Mouse (Mus musculus) bone marrow macrophage, adult 2 months (primary cell): Measurements from ENCODE around the gene Gm6309. TPM values are rescaled to one million over a fixed set of nuclear protein-coding genes. Genes with fewer than 3 reads are reported as not detected.
"Not testable (repeated sequence)": the region's sequence is repeated elsewhere in the genome, so short reads cannot be mapped to it uniquely, and the experiment has no call there.

Source experiments
- H3K27ac ChIP-seq: 2 replicates; pipeline ENCODE4 v1.5.1; 2012; ENCODE audit warnings: low read depth, low read length; ENCODE audit not compliant: insufficient read depth
- H3K4me1 ChIP-seq: 2 replicates; pipeline ENCODE4 v1.6.1; 2012; ENCODE audit warnings: low read length; ENCODE audit not compliant: control insufficient read depth, insufficient read depth
- H3K4me3 ChIP-seq: 2 replicates; pipeline ENCODE4 v1.5.1; 2012; ENCODE audit warnings: mild to moderate bottlenecking, low read length, moderate library complexity; ENCODE audit not compliant: insufficient read depth
- CTCF ChIP-seq: IDR thresholded peaks from 2 replicates; pipeline ENCODE4 v1.5.1; 2012; ENCODE audit warnings: low read depth, mild to moderate bottlenecking, low read length, moderate library complexity
- POLR2A ChIP-seq: IDR thresholded peaks from 2 replicates; pipeline ENCODE4 v1.6.1; 2012; ENCODE audit warnings: mild to moderate bottlenecking, low read depth, low read length, borderline replicate concordance
- polyA plus RNA-seq: library from polyadenylated mRNA; stranded (reverse); fragments of >200 nt; gene quantifications from 2 replicates; pipeline ENCODE4 v1.2.4, GENCODE M21; 2012; ENCODE audit not compliant: missing spikeins, insufficient read depth, insufficient read length

Gene Gm6309
- not detected in 2 replicates for polyA plus RNA-seq

DNA sequence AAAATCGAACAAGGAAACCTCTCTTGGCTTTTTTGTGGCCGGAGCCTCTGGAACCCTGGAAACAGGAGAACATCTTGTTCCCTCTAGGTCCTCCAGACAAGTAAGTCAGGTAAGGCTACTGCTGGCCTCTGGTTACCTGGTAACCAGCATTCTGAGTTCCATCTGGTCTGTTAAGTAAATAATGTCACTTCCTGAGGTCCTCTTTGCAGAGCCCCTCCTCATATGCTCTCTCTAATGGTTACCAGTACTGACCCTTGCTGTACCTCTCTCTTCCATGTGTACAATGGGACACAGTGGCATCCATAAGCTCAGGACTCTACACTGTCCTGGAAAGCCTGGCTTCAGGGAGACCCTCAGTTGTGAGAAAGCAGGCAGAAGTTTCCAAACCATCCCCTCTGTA is at the start of gene Gm6309:
TSS of gene Gm6309 (minus strand) at position 101 of the 400 bp plus-strand sequence.
- not testable (repeated sequence) for H3K27ac ChIP-seq, H3K4me3 ChIP-seq, H3K4me1 ChIP-seq

DNA sequence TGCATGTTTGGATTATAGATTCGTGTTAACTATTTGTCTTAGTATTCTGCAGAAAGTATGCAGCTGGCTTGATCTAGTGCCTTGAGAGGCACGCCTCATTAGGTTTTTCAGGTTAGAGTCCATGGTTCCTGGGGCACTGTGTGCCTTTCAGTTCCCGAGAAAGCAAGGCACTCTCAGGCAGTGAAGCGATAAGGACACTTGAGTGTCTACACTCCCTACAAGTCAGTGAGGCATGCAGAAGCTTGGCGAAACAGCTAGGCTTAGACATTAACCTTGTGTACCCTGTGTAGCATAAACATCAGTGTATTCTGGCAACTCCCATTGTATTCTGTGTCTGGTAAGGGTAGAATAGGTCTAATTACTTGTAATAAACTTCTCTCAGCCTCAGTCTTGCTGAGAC is 35.0 kb upstream of the Gm6309 start:
- Histone ChIP-seq H3K27ac (no peak overlapping the region), H3K4me3 (no peak overlapping the region), H3K4me1 (0 out of 2 replicates have a peak, but pooled peaks cover 2% of the 10 kb centered on the region)
- TF ChIP-seq POLR2A, result no peak

DNA sequence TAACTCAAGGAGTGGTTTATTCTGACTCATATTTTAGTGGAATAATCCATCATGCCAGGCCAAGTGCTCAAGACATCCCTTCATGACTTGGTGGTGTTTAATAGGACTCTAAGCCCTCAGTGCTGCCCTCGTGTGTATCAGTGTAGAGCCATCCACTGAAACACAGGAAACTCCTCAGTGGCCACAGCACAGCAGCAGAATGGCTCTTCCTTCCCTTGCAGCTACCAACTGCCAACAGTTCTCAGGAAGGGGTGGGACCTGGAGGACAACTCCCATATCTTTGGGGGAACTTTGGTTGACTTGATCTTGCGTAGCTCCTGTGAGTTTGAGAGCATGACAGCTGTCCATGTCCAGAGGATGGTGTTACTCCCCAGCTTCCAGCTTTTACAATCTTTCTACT is 33.4 kb upstream of the Gm6309 start:
- 0 out of 2 replicates have a peak, but pooled peaks cover 2% of the 10 kb centered on the region for H3K4me1 ChIP-seq
- no peak overlapping the region for H3K27ac ChIP-seq
- TF ChIP-seq POLR2A (no peak), CTCF (no peak)
- H3K4me3 ChIP-seq, result no peak overlapping the region

DNA sequence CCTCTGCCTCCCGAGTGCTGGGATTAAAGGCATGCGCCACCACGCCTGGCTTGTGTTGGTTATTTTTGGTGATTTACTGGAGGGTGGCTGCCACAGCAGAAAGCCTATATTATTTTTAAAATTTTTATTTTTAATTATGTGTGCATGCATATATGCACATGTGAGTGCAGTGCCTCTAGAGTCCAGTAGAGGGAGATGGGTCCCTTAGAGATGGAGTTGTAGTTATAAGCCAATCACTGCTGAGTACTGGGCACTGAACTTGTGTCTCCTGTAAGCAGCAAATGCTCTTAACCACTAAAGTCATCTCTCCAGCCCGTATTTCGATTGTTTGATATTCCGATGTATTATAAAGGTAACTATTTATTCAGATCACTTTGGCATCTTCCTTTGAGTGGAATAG is 30.1 kb upstream of the Gm6309 start:
- Histone ChIP-seq H3K4me3 (no peak overlapping the region), H3K27ac (no peak overlapping the region), H3K4me1 (0 out of 2 replicates have a peak, but pooled peaks cover 2% of the 10 kb centered on the region)
- TF ChIP-seq POLR2A (no peak), CTCF (no peak)

DNA sequence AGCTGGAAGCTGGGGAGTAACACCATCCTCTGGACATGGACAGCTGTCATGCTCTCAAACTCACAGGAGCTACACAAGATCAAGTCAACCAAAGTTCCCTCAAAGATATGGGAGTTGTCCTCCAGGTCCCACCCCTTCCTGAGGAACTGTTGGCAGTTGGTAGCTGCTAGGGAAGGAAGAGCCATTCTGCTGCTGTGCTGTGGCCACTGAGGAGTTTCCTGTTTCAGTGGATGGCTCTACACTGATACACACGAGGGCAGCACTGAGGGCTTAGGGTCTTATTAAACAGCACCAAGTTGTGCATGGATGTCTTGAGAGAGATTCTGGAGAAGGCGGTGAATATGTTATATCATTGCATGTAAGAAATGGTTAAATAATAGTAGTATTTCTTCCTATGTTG is 29.0 kb upstream of the Gm6309 start:
- Histone ChIP-seq H3K4me3 (no peak overlapping the region), H3K4me1 (0 out of 2 replicates have a peak, but pooled peaks cover under 1% of the 10 kb centered on the region), H3K27ac (no peak overlapping the region)
- TF ChIP-seq POLR2A (no peak), CTCF (no peak)

DNA sequence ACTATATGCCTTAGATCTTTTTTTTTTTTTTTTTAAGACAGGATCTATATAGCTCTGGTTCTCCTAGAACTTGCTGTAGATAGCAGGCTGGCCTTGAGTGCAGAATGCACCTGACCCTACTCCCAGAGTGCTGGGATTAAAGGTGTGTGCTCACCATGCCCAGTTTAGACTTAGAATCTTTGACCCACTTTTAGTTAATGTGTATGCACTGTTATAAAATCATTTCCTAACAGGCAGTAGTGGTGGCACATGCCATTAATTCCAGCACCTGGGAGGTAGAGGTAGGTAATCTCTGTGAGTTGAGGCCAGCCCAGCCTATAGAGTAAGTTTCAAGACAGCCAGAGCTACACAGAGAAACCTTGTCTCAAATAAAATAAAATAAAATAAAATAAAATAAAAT is 28.6 kb upstream of the Gm6309 start:
- H3K4me1 ChIP-seq, result no peaks in the 10 kb centered on the region
- H3K27ac ChIP-seq, result no peak overlapping the region
- TF ChIP-seq CTCF (no peak), POLR2A (no peak)
- H3K4me3 ChIP-seq, result no peak overlapping the region

DNA sequence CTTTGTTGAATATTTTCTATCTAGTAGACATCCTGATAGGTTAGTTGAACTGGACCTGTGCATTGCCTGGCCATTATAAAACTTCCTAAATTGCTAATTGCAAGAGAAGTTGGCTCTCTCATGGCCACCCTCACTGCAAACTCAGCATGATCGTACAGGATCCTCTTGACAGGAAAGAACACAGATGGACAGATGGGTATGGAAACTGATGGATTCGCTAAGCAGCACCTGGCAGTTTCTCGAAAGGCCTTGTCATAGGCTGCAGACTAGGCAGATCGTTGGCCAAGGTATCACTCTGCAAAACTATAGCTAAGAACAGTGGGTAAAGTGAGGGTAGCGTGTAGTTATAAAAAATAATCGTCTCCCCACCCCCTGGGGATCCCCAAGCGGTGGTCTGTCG is 22.8 kb upstream of the Gm6309 start:
- Histone ChIP-seq H3K27ac (no peak overlapping the region), H3K4me1 (no peaks in the 10 kb centered on the region), H3K4me3 (no peak overlapping the region)
- TF ChIP-seq POLR2A, result no peak
- TF ChIP-seq CTCF, result no peak

DNA sequence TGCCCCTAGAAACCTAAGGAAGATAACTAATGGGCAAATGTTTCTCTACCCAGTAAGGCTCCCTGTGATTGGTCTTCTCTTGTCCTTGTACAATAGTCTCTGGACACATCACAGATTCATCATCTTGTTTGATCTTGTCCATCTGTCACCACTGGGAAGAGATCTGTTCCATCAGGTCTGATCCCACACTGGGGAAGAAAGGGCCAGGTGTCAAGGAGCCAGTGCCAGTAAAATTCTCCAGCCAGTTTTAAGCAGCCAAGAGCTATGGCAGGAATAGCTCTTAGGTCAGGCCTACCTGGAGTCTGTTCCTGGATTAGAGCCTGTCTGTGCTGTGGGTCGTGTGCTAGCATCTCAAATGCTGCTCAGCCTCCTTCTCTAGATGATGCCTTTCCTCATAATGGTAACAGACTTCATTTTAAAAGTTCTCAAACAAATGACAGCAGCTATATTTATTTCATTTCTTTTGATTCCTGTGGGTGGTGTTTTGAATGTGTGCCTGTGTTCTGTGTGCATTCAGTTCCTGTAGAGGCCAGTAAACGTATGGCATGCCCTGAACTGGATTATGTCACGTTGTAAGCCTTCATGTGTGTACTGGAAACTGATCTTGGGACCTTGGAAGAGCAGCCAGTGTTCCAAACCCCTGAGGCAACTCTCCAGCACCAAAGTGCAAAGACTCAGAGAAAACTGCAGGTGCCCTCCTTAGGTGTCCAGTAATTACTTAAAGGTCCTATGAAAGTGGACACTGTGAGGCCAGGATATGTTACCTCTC is 20.2 kb upstream of the Gm6309 start:
- H3K4me1 ChIP-seq, result no peaks in the 10 kb centered on the region
- TF ChIP-seq POLR2A, result no peak
- no peak for TF ChIP-seq CTCF

DNA sequence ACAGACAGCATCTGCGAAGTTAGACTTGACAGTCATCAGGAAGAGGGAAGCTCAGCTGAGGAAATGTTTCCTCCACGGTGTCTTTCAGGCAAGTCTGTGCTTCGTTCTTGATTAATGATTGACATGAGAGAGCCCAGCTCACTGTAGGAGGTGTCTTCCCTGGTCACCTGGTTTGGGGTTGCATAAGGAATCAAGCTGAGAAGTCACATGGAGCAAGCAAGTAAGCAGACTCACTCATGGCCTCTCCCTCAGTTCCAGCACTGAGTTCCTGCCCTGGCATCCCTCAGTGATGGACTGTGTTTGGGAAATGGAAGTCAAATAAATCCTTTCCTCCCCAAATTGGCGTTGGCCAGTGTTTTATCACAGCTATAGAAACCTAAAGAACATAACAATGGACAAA is 19.6 kb upstream of the Gm6309 start:
- TF ChIP-seq CTCF, result no peak
- TF ChIP-seq POLR2A, result no peak
- H3K27ac ChIP-seq, result no peak overlapping the region
- H3K4me3 ChIP-seq, result no peak overlapping the region
- no peaks in the 10 kb centered on the region for H3K4me1 ChIP-seq

More for the DNA sequence above, 20.2 kb upstream of the Gm6309 start:
- H3K27ac ChIP-seq, result no peak overlapping the region
- no peak overlapping the region for H3K4me3 ChIP-seq

DNA sequence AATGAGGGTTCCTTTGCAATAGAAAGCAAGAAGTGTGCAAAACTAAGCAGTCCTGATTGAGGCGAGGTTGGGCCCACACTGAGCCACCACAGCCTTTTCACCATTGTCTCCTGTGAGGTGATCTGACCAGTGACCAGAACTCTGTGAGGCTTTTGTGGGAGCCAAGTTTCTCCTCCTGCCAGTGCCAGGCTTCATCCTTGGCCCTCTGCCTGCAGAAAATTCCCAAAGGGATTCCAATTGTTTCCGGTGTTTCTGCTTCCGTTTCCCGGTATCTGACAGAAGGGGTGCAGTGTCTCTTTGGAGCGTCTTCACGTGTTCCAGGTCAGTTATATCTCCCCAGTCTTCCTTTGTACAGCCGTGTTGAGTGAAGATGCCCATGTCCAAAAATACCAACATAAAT is 18.2 kb upstream of the Gm6309 start:
- no peaks in the 10 kb centered on the region for H3K4me1 ChIP-seq
- H3K27ac ChIP-seq, result no peak overlapping the region
- H3K4me3 ChIP-seq, result no peak overlapping the region
- TF ChIP-seq CTCF (no peak), POLR2A (no peak)
